8 mouse cellular contexts compared by ENCODE assay signal in genomic region chr13:68597199-68597598, GRCm38 (mm10). TPM values are rescaled to one million over a fixed set of nuclear protein-coding genes. Genes with fewer than 3 reads are reported as not detected.
DNase-seq lines count a peak whose midpoint lies in the region; ATAC-seq and TF ChIP-seq lines count a peak whose summit lies in the region.

1700001L19Rik (plus strand) TSS chr13:68597421.

- TF ChIP-seq POLR2A in cortical plate, adult 2 months (IDR thresholded peaks at IDR 0.05; ENCODE audit: extremely low read depth, insufficient read depth, low read length): no peak

- H3K27ac ChIP-seq in kidney, embryonic 14.5 days (ENCODE audit: low read depth, low read length): no peak within 1 kb of the TSS
- H3K27ac ChIP-seq in cortical plate, adult 2 months (ENCODE audit: insufficient read depth, low read length): no peak within 1 kb of the TSS
- H3K27ac ChIP-seq in hindbrain, postnatal 0 days: no peak within 1 kb of the TSS
- H3K27ac ChIP-seq in midbrain, embryonic 11.5 days (ENCODE audit: low read depth, low read length): no peak within 1 kb of the TSS

- no peaks in the 10 kb centered on the region for H3K9me3 ChIP-seq in kidney, embryonic 14.5 days (ENCODE audit: control insufficient read depth, low read length)
- no peaks in the 10 kb centered on the region for H3K9me3 ChIP-seq in hindbrain, postnatal 0 days (ENCODE audit: low read length)
- H3K9me3 ChIP-seq in midbrain, embryonic 11.5 days (ENCODE audit: control insufficient read depth, low read length): no peaks in the 10 kb centered on the region

- ATAC-seq in kidney, embryonic 14.5 days (ENCODE audit: low FRiP score, low TSS enrichment): no peak
- peak; percentile 44; the same call in 1 of the 2 replicates for ATAC-seq in hindbrain, postnatal 0 days
- ATAC-seq in midbrain, embryonic 11.5 days (ENCODE audit: low FRiP score): 0 out of 2 replicates have a peak, but pooled peaks have one; percentile 17

- peaks cover 9% of the 10 kb centered on the region; the same call in 1 of the 2 replicates for H3K36me3 ChIP-seq in kidney, embryonic 14.5 days (ENCODE audit: control insufficient read depth, insufficient read depth, low read length)
- no peaks in the 10 kb centered on the region for H3K36me3 ChIP-seq in hindbrain, postnatal 0 days (ENCODE audit: insufficient read depth, low read length)
- no peaks in the 10 kb centered on the region for H3K36me3 ChIP-seq in midbrain, embryonic 11.5 days (ENCODE audit: control insufficient read depth, insufficient read depth, low read length)

- H3K9ac ChIP-seq in kidney, embryonic 14.5 days (ENCODE audit: low read depth, low read length): no peak within 1 kb of the TSS
- H3K9ac ChIP-seq in hindbrain, postnatal 0 days (replicated peaks; ENCODE audit: low read length): peak within 1 kb of the TSS; percentile 43
- no peak within 1 kb of the TSS for H3K9ac ChIP-seq in midbrain, embryonic 11.5 days (ENCODE audit: low read length)

- no peaks in the 10 kb centered on the region for H3K4me1 ChIP-seq in kidney, embryonic 14.5 days (ENCODE audit: control insufficient read depth, insufficient read depth, low read length)
- peaks cover 5% of the 10 kb centered on the region; the same call in 1 of the 2 replicates for H3K4me1 ChIP-seq in cortical plate, adult 2 months (ENCODE audit: control insufficient read depth, insufficient read depth, low read length)
- no peaks in the 10 kb centered on the region; the same call in 1 of the 2 replicates for H3K4me1 ChIP-seq in hindbrain, postnatal 0 days (ENCODE audit: insufficient read depth, low read length)
- no peaks in the 10 kb centered on the region; the same call in 1 of the 2 replicates for H3K4me1 ChIP-seq in midbrain, embryonic 11.5 days (ENCODE audit: control insufficient read depth, insufficient read depth, low read length)

- H3K27me3 ChIP-seq in kidney, embryonic 14.5 days (ENCODE audit: control insufficient read depth, insufficient read depth, low read length): no peaks in the 10 kb centered on the region
- H3K27me3 ChIP-seq in hindbrain, postnatal 0 days (ENCODE audit: insufficient read depth, low read length): no peaks in the 10 kb centered on the region
- no peaks in the 10 kb centered on the region for H3K27me3 ChIP-seq in midbrain, embryonic 11.5 days (ENCODE audit: control insufficient read depth, insufficient read depth, low read length)

- peak within 1 kb of the TSS; percentile 18 for H3K4me3 ChIP-seq in kidney, embryonic 14.5 days (ENCODE audit: low read length)
- H3K4me3 ChIP-seq in cortical plate, adult 2 months (ENCODE audit: insufficient read depth, low read length): peak within 1 kb of the TSS; percentile 91
- H3K4me3 ChIP-seq in hindbrain, postnatal 0 days (ENCODE audit: low read length): peak within 1 kb of the TSS; percentile 32
- peak within 1 kb of the TSS; percentile 9; the same call in 1 of the 2 replicates for H3K4me3 ChIP-seq in midbrain, embryonic 11.5 days (ENCODE audit: low read depth, low read length)

- peak within 1 kb of the TSS; percentile 32; the same call in 1 of the 2 replicates for H3K4me2 ChIP-seq in kidney, embryonic 14.5 days (replicated peaks; ENCODE audit: low read depth, low read length)
- H3K4me2 ChIP-seq in hindbrain, postnatal 0 days (ENCODE audit: low read depth, low read length): peak within 1 kb of the TSS; percentile 58
- peak within 1 kb of the TSS; percentile 39 for H3K4me2 ChIP-seq in midbrain, embryonic 11.5 days

- no peak for TF ChIP-seq CTCF in cortical plate, adult 2 months (IDR thresholded peaks at IDR 0.05; ENCODE audit: extremely low read depth, insufficient read depth, low read length)
- TF ChIP-seq CTCF in hindbrain, postnatal 0 days (IDR thresholded peaks at IDR 0.05; ENCODE audit: low read depth): no peak

- 12% methylated on average over 10 of the region's 10 CpGs for WGBS in kidney, embryonic 14.5 days
- WGBS in hindbrain, postnatal 0 days: 9% methylated on average over 10 of the region's 10 CpGs
- WGBS in midbrain, embryonic 11.5 days: 8% methylated on average over 10 of the region's 10 CpGs

- DNase-seq in kidney, postnatal 36 days: no peak
- DNase-seq in hindbrain, postnatal 0 days (ENCODE audit: low spot score): peak; percentile 50
- DNase-seq in midbrain, embryonic 11.5 days (ENCODE audit: low spot score, missing footprints): no peak
- DNase-seq in thymus, postnatal 36 days: no peak
- DNase-seq in urinary bladder, postnatal 25 days (ENCODE audit: low spot score): no peak
- DNase-seq in spleen, adult 12 weeks (ENCODE audit: low spot score): no peak

RNA-seq across cellular contexts. Expression of gene 1700001L19Rik, which starts in this region (rescaled TPM):
- polyA plus RNA-seq in kidney, embryonic 14.5 days (2014; fragmentation: Nextera tagmentation; extraction: Ambion mirVana): 0.27 and 0.51 TPM in 2 replicates
- 15.5 and 15.6 TPM in 2 replicates for polyA plus RNA-seq in cortical plate, adult 2 months (2012; rRNA removed)
- 3.3 and 8.3 TPM in 2 replicates for total RNA-seq in hindbrain, postnatal 0 days (2014; rRNA removed)
- 13.5 and 14.0 TPM in 2 replicates for polyA plus RNA-seq in hindbrain, postnatal 0 days (2015; fragmentation: Nextera tagmentation; extraction: Ambion mirVana)
- polyA plus RNA-seq in midbrain, embryonic 11.5 days (2014; fragmentation: Nextera tagmentation; extraction: Ambion mirVana): 0.40 and 1.3 TPM in 2 replicates

Comparison
In these comparisons a context has a peak if more than half of its experiments do, and no peak if none do; other contexts are left out.
1. H3K4me3 ChIP-seq: peak in every context shown above with its lines; median percentile 91 in cortical plate, adult 2 months; 32 in hindbrain, postnatal 0 days; 18 in kidney, embryonic 14.5 days; 9 in midbrain, embryonic 11.5 days.